Mouse (Mus musculus) brain, embryonic 18.5 days (tissue): ENCODE results near the gene Becn1.

Experiments
- DNase-seq: peaks from one replicate; pipeline ENCODE4 v3.0.0-alpha.2; 2012; ENCODE audit warnings: low read depth, low spot score

Becn1 gene

DNA sequence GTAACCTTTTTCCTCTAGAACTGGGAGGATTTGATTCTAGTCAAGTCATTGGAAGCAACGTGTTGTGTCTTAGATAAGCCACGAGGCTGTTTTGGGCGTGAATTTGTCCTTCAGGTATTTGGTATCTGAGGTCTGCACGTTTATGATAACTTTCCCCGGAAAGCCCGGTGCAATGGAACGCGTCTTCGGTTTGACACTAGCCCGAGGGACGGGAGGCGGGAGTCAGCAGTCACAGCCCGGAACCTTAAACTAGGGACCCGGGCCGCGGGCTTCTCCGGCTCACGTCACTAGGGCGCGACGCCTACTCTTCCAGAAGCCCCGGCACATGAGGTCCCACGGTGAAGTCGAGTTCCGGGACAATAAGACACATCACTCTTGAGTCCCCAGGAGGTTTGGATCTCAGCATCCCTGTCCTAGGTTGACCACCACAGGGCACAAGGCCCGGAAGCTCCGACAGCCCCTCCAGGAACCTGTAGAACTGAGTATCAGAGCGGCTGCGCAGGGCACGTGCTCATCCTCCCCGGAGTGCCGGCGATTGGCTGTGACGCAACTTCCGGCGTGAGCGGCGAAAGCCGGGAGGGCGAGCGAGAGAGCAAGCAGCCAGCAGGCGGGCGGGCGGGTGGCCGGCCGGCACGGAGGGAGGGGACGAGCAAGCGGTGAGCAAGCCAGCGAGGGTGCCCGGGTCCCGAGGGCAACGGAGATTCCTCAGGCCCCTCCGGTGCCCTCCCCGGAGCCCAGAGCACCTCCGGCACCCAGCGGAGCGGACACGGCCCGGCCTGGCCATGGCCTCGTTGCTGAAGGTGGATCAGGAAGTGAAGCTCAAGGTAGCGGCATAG lies 13.8 kb upstream of the Becn1 start, which contains the start of gene Psme3:
TSS of gene Psme3 (plus strand) at position 549 of the 836 bp plus-strand sequence.
- peak; percentile 86 for DNase-seq

DNA sequence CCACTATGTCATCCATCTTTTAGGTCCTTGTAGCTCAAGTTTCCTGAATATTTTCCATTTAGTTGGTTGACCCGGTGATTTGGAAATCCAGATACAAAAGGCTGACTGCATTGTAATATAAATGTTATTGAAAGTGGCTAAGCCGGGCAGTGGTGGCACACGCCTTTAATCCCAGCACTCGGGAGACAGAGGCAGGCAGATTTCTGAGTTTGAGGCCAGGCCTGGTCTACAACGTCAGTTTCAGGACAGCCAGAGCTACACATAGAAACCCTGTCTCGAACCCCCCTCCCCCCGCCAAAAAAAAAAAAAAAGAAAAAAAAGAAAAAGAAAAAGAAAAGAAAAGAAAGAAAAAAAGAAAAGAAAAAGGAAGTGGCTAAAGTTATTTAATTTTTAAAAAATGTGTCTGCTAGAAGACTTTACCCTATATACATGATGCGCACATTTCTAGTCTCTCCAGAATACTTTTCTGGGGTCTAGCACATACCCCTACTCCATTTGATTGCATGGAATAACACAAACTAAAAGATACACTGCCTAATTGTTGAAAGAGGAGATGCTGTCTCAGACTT lies 13.1 kb upstream of the Becn1 start:
- DNase-seq: no peak

DNA sequence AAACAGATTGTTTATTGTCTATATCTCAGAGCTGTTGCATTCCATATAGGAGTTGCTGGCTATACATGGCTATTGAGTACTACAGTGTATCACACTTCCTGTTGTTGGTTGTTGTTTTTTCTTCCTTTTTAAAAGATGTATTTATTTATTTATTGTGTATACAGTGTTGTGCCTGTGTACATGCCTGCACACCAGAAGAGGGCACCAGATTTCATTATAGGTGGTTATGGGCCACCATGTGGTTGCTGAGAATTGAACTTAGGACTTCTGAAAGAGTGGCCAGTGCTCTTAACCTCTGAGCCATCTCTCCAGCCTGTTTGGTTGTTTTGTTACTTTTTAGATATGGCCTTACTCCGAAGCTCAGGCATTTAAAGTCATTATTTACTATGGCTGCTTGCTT lies 12.5 kb upstream of the Becn1 start:
- no peak for DNase-seq

DNA sequence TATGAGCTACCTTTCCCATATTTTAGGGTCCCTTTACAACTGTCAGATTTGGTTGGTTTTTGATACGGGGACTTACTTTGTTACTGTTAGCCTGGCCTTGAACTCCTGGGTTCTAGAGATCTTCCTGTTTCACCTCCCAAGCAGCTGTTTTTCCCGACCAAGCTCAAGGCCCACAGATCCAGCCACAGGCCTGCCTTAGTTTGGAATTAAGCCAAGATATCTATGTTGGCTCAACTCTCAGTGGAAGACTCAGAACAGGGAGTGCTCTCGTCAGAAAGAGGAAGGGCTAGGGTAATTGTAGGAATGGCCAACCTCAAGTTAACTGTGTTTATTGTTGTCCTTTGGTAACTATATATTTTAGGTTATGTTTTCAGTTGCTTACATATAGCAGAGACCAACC lies 10.1 kb upstream of the Becn1 start:
- no peak for DNase-seq

DNA sequence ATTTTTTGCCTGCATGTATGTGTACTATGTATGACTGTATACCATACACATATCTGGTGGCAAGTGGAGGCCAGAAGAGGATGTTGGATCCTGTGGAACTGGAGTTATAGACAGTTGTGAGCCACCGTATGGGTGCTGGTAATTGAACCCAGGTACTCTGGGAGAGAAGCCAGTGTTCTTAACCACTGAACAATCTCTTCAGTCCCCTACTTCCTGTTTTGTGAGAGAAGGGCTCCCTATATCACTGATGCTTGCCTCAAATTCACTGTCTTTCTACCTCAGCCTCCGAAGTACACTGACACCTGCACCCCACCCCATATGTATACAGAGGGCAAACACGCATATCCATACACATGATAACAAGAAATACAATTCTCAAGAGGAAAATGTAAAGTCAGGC lies 9.0 kb upstream of the Becn1 start:
- no peak for DNase-seq

DNA sequence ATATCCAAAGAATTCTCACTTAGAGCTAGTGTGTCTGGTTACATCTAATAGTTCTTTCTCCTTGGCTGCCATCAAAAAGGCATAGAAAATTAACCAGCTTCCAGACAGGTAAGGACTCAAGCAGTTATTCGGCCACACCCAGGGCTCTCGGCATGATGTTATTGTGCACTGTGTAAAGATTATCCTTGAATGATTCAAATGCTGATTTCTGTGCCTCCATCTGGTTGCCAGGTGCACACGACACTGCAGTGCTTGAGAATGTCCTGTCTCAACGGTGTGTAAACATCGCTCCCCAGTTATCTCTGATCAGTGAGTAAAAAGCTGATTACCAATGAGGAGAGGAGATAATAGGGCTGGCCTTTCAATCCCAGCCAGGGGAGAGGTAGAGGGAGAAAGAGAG lies 5.7 kb upstream of the Becn1 start:
- DNase-seq: no peak

DNA sequence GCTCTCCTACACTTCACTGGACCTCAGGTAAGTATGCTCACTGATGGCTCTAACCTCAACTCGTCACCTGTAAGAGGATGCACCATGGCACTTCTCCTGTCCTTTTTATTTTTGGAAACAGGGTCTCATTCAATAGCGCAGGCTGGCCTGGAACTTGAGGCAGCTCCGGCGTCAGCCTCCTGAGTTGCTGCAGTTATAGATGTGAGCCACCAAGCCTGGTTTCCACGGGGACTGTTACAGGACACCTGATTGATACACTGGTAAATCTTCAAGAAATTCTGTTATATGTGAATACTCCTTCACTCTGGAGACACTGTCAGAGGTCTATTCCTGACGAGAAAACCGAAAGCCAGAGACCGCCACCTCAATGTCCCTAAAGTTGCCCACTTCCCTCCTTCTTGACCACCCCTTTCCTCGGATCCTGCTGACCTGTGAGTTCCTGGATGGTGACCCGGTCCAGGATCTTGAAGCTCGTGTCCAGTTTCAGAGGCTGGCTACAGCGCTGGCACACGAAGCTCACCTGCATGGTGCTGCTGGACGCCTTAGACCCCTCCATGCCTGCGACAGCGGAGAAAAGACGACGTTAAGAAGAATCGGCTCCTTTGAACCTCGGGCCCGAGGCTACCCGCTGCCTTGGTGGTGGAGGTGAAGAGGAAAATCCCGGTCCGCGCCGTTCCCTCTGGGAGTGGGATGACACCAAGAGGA lies 635 bp downstream of the Becn1 start:
- DNase-seq: no peak

DNA sequence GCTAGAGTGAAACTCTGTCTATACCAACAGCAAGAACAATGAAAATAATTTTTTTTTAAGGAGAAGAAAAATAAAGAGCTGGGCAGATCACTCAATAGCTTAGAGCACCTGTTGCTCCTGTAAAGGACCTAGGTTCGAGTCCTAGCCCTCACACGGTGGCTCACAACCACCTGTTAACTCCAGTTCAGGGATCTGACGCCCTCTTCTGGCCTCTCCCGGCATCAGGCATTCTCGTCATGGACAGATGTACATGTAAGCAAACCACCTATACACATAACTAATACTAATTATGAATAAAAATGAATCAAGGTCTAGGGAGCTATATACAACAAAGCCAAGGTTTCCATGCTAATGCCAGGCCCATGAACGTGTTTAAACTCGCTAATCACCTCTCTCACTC lies 1.2 kb downstream of the Becn1 start:
- no peak for DNase-seq

DNA sequence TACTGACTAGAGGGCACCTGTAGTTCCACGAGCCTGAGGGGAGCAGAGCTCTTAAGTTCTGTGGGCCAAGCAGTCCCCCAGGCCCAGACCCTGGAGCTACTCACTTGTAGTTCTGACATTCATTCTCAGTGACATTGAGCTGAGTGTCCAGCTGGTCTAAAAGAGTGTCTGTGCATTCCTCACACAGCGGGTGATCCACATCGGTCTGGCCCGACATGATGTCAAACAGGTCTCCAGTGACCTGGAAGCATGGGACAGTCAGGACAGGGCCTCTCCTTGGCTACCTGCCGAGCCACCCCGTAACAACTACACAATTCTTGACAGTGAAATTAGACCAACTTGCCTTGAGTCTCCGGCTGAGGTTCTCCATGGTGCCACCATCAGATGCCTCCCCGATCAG lies 6.9 kb downstream of the Becn1 start:
- no peak for DNase-seq

DNA sequence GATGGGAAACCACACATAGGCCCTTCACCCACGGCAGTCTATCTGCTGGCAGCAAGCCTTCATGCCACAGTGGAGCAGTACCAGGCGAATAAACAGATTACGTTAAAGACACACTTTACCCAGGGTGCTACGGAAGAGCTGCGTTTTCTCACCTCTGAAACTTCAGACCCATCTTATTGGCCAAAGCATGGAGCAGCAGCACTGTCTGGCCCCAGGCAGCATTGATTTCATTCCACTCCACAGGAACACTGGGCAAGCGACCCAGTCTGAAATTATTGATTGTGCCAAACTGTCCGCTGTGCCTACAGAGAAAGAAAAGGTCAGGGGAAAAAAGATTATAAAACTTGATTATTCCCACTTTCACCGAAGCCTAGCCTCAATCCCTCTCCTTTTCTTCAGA lies 10.9 kb downstream of the Becn1 start:
- DNase-seq: no peak

DNA sequence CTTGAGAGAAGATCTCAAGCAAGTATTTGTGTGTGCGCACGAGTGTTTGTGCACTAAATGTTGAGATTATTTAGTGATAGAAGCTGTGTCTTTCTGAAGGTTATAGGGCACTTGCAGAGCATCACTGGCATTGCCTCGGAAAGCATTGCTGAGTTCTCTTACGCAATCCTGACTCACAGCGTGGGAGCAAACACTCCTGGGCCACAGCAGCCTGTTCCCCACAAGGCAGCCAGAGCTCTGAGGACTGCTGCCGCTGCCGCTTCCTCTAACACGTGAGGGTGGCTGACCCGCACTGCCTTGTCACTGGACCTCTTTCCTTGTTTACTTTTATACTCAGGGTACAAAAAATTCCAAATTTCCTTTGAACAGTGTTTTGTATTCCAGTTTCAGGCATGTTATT lies 14.8 kb downstream of the Becn1 start:
- no peak for DNase-seq

DNA sequence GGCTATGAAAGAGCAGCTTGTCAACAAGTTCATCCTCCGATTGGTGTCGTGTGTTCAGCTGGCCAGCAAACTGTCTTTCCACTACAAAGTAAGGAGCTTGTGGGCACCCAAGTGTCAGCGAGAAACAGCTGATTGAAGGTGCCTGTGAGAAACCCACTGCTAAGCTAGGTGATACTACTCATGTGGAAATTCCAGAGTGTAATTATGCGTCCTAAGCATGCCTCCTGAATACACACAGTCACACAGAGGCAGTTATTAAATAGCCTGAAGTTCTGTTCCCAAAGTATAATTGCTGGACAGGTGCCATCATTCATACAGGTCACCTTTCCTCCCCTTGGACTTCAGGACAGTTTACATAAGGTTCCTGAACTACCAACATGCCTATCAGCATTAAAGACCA lies 18.3 kb downstream of the Becn1 start:
- DNase-seq: no peak

DNA sequence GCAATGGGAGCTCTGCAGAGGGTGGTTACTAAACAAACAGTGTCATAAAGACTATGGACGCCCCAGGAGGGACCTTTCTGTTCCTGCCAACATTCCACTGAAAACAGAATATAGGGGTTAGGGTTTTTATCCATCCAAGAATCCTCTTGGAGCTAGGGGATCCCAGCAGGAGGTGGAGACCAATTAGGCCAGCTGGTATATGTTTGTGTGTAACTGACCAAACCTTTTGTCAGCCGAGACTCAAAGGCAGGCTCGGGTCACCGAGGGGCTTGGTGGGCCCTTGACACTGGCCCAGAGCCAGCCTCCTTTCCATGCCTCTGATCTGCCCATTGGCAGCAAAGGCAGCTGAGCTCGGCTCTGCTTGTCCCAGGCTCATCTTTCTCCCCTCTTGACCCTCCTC lies 19.2 kb downstream of the Becn1 start:
- no peak for DNase-seq

DNA sequence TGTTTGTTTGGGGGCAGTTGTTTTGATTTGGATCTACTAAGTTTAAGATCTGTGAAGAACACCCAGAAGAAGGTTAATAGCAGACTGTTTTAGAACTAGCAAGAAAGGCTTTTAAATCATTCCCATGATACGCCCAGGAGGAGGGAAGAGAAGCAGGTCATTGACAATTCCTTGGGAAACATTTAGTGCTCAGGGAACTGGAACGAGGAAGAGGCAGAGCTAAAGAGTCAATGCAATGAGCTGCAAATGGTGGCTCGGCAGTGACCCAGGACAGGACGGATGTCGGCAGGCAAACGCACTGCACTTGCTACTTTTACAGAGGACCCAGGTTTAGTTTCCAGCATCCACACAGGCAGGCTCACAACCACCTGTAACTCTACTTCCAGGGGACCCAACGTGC lies 21.2 kb downstream of the Becn1 start:
- DNase-seq: no peak

DNA sequence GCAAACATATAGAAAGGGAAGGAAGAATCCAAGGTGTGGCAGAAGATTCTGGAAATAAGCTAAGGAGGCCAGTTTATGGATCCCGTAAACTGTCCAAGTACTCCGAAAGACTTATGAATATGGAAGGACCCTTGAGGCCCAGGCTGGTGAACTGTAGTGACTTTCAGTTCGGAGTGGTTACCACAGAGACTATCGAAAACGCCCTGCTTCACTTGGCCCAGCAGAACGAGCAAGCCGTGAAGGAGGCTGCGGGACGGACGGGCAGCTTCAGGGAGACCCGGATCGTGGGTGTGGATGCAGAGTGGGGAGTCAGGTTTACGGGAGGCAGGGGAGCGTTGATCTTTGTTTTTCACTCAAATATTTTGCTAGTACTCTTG lies 22.9 kb downstream of the Becn1 start:
- DNase-seq: no peak

DNA sequence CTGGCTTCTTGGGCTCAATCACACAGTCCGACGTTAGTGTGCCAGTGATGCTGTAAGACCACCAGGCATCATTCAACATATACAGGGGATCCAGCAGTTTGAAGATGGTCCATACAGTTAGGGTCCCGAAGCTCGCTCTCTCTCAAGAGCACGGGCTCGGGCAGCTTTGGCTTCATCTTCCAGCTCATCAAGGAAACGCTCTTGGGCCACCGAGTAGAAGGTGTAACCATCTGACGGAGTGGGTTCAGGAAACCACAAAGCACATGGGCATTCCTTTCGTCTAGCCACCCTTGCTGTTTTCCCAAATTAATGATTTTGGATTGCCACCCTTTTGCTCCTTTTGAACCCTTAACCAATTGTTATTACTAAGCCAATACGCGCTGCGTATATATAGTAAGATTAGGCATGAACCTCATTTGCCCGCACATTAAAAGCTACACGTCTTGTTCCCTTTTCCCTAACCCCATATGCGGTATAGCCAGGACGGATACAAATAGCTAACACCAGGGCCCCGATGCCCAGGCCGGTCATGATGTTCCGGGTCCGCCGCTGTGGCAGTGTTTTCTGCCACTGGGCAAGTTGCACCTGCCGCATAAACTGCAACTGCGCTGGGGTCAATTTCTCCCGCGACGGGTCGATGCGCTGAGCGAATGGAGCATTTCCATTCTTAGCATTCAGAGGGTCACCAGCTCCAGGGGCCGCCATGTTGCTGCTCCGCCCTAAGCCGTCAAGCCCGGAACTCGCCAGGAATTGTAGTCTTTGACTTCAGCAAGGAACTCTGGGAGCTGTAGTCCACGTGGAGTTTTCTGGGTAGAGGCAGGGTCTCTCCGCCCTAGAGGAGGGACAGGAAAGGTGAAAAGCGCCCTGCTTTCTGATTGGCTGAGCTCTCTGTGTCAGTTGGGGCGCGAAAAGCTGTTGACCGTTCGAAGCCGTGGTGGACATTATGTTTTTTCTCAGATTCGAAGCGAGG lies 23.6 kb downstream of the Becn1 start, which contains the start of the genes Cntd1 and Coa3:
TSS of gene Cntd1 (plus strand) at position 790 of the 970 bp plus-strand sequence.
TSS of gene Coa3 (minus strand) at position 892 of the 970 bp plus-strand sequence.
- DNase-seq: peak; percentile 86

DNA sequence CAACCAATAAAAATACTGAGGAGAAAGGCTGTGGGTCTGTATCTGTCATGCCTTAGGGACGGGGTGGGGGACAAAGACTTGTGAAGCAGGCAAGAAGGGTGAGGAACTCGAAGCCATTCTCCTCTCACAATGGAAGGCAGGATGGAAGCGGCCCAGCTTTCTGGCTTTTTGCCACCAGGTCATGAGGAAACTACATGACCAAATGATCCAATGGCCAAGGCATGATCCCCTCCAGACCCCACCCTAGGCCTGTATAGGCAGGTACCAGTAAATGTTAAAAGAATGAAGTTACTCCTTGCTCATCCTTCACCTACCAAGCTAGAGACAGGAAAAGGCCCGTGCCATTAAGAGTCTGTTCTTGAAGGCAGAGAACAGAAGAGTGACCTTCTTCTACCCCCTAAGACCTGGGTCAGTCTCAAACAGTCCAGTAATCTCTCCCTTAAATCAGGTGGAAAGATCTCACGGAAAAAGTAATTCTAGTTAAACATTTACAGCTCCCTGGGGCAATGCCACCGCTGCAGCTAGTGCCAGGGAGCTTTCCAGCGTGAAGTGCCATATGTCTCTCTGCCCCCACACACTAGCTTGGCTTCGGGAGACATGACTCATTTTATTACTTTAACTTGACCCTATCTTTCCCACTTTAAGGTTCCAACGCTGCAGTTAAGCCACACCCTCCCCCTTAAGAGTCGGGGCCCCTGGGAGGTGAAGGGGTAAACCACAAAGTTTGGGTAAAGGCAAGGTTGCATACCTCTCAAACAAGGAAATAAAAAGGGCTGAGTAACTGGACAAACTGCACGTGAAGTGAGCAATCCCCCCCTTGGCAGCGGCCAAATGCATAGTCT lies 24.5 kb downstream of the Becn1 start:
- DNase-seq: no peak

DNA sequence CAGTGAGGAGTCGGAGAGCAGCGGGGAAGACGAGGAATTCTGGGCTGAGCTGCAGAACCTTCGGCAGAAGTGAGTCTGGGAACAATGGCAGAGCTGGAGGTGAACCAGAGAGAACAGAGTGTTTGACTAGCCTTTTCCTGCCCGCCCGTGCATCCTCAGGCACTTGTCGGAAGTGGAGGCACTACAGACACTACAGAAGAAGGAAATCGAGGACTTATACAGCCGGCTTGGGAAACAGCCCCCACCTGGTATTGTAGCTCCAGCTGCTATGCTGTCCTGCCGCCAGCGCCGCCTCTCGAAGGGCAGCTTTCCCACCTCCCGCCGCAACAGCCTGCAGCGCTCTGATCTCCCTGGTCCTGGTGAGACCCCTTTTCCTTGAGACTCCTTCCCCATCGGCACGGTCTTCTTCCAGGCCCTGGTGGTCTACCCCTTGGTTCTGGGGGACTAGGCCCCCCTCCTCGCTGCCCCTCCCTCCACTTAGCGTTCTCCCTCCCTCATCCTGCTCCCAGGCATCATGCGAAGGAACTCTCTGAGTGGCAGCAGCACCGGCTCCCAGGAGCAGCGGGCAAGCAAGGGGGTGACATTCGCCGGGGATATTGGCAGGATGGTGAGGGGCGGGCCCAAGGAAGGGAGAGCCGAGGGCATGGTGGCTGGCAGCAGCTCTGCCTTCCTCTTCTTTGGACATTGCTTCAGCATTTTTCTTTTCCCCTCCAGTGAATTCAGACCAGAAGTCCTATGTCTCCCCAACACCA lies 25.6 kb downstream of the Becn1 start:
- no peak for DNase-seq

DNA sequence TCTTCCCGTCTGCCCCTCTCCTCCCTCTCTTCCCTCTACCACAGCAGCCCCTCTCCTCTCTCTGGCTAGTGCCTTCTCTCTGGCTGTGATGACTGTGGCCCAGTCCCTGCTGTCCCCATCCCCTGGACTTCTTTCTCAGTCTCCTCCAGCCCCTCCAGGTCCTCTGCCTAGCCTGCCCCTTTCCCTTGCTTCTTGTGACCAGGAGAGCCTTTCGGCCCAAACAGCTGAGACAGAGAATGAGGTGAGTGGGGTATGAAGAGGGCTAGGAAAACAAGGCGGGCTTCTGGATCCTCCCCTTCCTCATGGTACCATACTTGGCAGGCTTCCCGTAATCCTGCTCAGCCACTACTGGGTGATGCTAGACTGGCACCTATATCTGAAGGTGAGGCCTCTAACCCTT lies 26.8 kb downstream of the Becn1 start:
- DNase-seq: no peak

DNA sequence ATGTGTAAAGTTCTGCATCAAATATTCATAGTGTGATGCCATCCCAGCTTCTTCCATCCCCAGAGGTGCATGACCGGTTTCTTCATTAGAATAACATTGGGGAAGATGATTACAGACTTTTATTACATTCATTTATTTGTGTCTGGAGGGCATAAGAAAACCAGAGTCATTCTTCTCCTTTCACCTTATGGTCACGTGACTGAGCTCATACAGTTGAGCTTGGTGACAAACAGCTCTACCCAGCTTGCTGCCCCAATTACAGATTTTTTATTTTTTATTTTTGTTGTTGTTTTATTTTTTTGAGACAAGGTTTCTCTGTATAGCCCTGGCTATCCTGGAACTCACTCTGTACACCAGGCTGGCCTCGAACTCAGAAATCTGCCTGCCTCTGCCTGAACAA lies 29.6 kb downstream of the Becn1 start:
- DNase-seq: no peak
